Mouse (Mus musculus): ENCODE measurements around the gene Egfr. TPM values are rescaled to one million over a fixed set of nuclear protein-coding genes. Genes with fewer than 3 reads are reported as not detected.

Gene Egfr
- not detected in 2 replicates for polyA plus RNA-seq (2012; ENCODE audit: insufficient read depth, insufficient read length, low replicate concordance, missing spikeins)

DNA sequence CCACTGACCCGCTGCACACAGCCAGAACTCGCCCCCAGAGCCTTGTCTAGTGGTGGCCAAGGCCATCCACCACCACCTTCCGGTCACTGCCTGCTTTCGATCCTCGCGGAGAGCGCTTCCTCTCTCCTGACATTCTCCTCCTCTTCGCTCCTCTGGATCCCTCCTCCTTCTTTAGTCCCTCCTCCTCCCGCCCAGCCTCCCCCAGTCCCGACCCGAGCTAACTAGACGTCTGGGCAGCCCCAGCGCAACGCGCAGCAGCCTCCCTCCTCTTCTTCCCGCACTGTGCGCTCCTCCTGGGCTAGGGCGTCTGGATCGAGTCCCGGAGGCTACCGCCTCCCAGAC, at the start of gene Egfr:
Egfr (plus strand) TSS at position 197 of the 342 bp plus-strand sequence.
- 4% methylated on average over 21 of the region's 21 CpGs for WGBS
- Histone ChIP-seq H3K4me3 (ENCODE audit: insufficient read depth, low read depth, low read length) (peak within 1 kb of the TSS; percentile 59), H3K4me1 (ENCODE audit: control insufficient read depth, insufficient read depth, low read length) (peaks cover 16% of the 10 kb centered on the region), H3K27ac (ENCODE audit: insufficient read depth, low read depth, low read length) (no peak within 1 kb of the TSS)
- 0 out of 2 replicates have a peak, but pooled peaks have one; percentile 14 for TF ChIP-seq POLR2A (IDR thresholded peaks at IDR 0.05; ENCODE audit: insufficient read depth, low read depth, low read length)
- no peak for TF ChIP-seq CTCF (IDR thresholded peaks at IDR 0.05; ENCODE audit: insufficient read depth, low read depth, low read length)

DNA sequence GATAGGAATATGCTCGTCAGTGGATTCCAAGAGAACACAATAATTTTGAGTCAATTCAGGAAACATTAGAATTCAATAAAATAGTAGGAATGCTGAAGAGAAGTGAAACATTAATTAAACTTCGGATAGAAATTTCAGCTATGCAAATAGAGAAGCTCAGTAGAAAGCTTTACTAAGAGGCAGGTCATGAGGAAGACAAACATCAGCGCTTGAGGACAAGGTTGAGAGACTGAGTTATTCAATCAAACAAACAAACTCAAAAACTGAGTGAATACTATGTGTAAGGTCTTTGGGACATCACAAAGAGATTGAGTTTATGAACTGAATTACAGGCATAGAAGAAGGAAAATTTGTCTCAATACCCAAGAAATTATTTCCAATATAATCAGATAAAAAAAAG, 48.8 kb upstream of the Egfr start:
- H3K4me1 ChIP-seq (ENCODE audit: control insufficient read depth, insufficient read depth, low read length): no peaks in the 10 kb centered on the region
- 94% methylated on average over 3 of the region's 3 CpGs for WGBS
- H3K4me3 ChIP-seq (ENCODE audit: insufficient read depth, low read depth, low read length): no peak overlapping the region
- H3K27ac ChIP-seq (ENCODE audit: insufficient read depth, low read depth, low read length): no peak overlapping the region
- TF ChIP-seq CTCF (IDR thresholded peaks at IDR 0.05; ENCODE audit: insufficient read depth, low read depth, low read length): no peak
- TF ChIP-seq POLR2A (IDR thresholded peaks at IDR 0.05; ENCODE audit: insufficient read depth, low read depth, low read length): no peak

DNA sequence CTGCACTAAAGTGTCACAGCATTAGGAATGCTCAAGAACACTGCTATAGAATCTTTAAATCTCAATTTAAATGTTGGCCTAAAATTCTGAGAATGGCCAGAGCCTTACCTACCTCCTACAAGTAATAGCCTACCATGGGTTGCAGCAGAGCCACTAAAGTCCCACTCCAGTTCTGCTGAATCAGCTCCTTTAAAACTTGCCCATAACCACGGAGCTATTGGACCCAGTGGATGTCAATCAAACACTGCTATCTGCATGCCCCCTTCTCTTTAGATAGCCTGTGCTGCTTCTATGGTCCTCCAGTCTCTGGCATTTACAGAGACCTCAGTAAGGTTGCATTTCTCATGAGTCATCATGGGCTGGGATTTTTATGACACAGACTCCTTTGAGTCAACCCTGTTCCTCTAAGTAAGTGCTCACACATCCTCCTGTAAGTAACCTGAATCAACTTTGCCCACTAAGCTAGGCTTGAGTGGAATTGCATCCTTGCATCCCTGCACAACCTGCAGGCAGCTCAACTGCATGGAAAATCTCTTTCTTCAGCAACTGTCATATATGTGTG, 16.8 kb upstream of the Egfr start:
- TF ChIP-seq POLR2A (IDR thresholded peaks at IDR 0.05; ENCODE audit: insufficient read depth, low read depth, low read length) (no peak), CTCF (IDR thresholded peaks at IDR 0.05; ENCODE audit: insufficient read depth, low read depth, low read length) (no peak)
- Histone ChIP-seq H3K4me3 (ENCODE audit: insufficient read depth, low read depth, low read length) (no peak overlapping the region), H3K27ac (ENCODE audit: insufficient read depth, low read depth, low read length) (no peak overlapping the region), H3K4me1 (ENCODE audit: control insufficient read depth, insufficient read depth, low read length) (no peaks in the 10 kb centered on the region)
- WGBS: 58% methylated on average over 1 of the region's 1 CpGs

DNA sequence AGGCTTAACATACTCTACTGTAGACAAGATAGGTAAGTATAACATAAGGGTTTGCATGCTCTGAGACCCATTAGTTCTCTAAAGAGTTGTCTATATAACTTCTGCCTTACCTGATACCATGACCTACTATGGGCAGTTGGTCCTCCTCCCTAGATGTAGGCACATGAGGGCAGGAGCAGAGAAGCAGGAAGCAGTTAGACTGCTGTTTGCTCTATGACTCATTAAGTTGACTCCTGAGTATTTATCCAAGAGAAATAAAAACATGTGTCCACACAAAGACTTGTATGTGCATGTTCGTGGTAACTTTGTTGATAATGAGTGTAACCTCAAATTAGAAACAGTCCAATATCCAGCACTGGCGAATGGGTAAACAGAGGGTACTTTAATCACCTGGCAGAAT, 14.7 kb upstream of the Egfr start:
- 87% methylated on average over 2 of the region's 2 CpGs for WGBS
- no peaks in the 10 kb centered on the region for H3K4me1 ChIP-seq (ENCODE audit: control insufficient read depth, insufficient read depth, low read length)
- no peak overlapping the region for H3K4me3 ChIP-seq (ENCODE audit: insufficient read depth, low read depth, low read length)
- H3K27ac ChIP-seq (ENCODE audit: insufficient read depth, low read depth, low read length): no peak overlapping the region
- TF ChIP-seq POLR2A (IDR thresholded peaks at IDR 0.05; ENCODE audit: insufficient read depth, low read depth, low read length): no peak
- TF ChIP-seq CTCF (IDR thresholded peaks at IDR 0.05; ENCODE audit: insufficient read depth, low read depth, low read length): no peak

DNA sequence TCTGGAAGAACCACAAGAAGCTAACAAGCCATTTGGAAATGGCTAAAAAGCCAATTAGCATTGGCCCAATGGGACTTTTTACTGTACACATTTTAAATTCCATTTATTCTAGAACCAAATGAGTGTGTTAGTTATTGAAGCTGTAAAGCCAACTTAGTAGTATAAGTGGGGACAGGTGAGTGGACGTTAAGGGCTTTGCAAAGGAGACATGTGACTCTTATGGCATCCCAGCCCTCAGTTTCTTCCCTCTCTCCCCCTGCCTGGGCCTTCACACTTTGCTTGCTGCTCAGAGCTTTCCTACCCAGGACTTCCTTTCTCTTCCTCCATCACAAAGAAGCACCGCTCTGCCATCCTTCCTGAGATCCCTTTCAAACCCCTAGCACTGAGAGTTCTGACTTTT, 13.3 kb upstream of the Egfr start:
- no peak for TF ChIP-seq CTCF (IDR thresholded peaks at IDR 0.05; ENCODE audit: insufficient read depth, low read depth, low read length)
- no peak for TF ChIP-seq POLR2A (IDR thresholded peaks at IDR 0.05; ENCODE audit: insufficient read depth, low read depth, low read length)
- Histone ChIP-seq H3K27ac (ENCODE audit: insufficient read depth, low read depth, low read length) (no peak overlapping the region), H3K4me3 (ENCODE audit: insufficient read depth, low read depth, low read length) (no peak overlapping the region), H3K4me1 (ENCODE audit: control insufficient read depth, insufficient read depth, low read length) (no peaks in the 10 kb centered on the region)
- 89% methylated on average over 2 of the region's 2 CpGs for WGBS

DNA sequence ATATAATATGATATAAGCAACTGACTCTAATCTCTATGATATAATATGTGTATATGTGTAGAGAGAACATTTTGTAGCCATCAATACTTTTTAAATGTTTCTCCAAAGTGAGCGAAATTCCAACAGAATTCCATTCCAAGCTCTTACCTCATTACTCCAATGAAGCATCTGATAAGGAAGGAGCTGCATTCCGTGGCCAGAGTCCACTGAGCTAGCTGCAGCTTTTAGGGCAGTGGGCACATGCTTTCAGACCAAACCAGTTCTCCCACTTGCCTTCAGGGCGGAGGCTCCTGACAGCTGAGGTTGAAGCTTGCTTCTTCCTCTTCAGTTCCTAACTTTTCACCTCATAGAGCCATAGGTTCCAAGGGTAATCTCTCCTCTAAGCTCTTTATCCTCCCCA, 12.8 kb upstream of the Egfr start:
- Histone ChIP-seq H3K27ac (ENCODE audit: insufficient read depth, low read depth, low read length) (no peak overlapping the region), H3K4me3 (ENCODE audit: insufficient read depth, low read depth, low read length) (no peak overlapping the region), H3K4me1 (ENCODE audit: control insufficient read depth, insufficient read depth, low read length) (no peaks in the 10 kb centered on the region)
- WGBS: 86% methylated on average over 3 of the region's 3 CpGs
- TF ChIP-seq POLR2A (IDR thresholded peaks at IDR 0.05; ENCODE audit: insufficient read depth, low read depth, low read length) (no peak), CTCF (IDR thresholded peaks at IDR 0.05; ENCODE audit: insufficient read depth, low read depth, low read length) (no peak)

DNA sequence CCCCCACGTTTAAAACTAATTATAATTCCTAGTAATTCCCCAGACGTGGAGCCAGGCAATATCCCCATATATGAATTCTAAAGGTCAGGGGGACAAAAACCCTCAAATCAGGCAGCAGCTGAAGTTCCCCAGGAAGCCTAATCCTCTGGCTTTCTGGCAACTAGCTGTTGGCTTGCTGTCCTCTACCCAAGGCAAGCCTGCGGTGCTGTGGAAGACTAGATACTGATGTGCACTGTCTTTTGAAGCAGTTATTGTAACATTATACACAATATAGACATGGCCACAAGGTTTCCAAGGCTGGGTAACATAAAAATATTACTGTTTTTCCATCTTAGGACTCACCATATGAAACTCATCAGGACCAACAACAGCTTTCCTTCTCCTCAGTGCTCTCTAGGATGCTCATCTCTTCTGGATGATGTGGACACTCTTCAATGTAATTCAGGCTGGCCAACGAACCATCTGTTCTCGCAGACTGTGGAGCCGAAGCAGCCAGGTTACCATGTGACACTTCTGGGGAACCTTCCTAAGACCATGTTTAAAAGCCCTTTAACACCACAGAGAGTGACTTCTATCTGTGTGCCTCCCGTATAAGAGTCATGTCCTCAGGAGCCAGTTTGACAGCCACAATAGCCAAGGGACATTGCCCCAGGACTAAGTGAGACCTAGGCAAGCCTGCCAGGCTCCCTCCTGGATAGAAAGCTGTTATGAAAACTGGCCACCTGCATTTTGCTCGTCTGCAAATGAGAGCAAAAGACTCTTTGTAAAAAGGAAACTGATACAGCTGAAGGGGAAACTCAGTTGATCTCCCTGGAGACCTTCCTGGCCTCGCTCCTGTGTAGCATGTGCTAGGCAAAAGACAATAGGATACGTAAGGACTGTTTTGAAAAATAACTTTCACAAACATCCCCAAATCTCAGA, 11.1 kb upstream of the Egfr start:
- 72% methylated on average over 10 of the region's 10 CpGs for WGBS
- H3K4me3 ChIP-seq (ENCODE audit: insufficient read depth, low read depth, low read length): no peak overlapping the region
- no peaks in the 10 kb centered on the region for H3K4me1 ChIP-seq (ENCODE audit: control insufficient read depth, insufficient read depth, low read length)
- TF ChIP-seq CTCF (IDR thresholded peaks at IDR 0.05; ENCODE audit: insufficient read depth, low read depth, low read length): no peak
- TF ChIP-seq POLR2A (IDR thresholded peaks at IDR 0.05; ENCODE audit: insufficient read depth, low read depth, low read length): no peak
- no peak overlapping the region for H3K27ac ChIP-seq (ENCODE audit: insufficient read depth, low read depth, low read length)

DNA sequence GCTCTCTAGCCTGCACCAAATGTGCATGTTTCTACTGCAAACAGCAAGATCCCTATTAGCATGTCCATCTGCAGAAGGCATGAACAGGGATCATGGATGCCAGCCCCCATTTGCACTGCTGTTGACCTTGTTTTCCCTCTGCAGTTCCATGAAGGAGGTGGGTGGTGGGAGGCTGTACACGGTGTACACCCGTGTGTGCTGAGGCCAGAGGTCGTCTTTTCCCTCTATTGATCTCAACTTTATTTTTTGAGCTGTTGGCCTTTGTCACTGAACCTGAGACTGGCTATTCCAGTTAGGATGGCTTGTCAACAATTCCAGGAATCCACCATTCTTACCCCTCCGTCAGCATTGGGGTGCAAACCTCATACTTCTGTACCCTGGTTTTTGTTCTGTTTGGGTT, 9.8 kb upstream of the Egfr start:
- H3K4me3 ChIP-seq (ENCODE audit: insufficient read depth, low read depth, low read length): no peak overlapping the region
- no peaks in the 10 kb centered on the region for H3K4me1 ChIP-seq (ENCODE audit: control insufficient read depth, insufficient read depth, low read length)
- WGBS: 86% methylated on average over 4 of the region's 4 CpGs
- no peak overlapping the region for H3K27ac ChIP-seq (ENCODE audit: insufficient read depth, low read depth, low read length)
- no peak for TF ChIP-seq POLR2A (IDR thresholded peaks at IDR 0.05; ENCODE audit: insufficient read depth, low read depth, low read length)
- TF ChIP-seq CTCF (IDR thresholded peaks at IDR 0.05; ENCODE audit: insufficient read depth, low read depth, low read length): no peak

DNA sequence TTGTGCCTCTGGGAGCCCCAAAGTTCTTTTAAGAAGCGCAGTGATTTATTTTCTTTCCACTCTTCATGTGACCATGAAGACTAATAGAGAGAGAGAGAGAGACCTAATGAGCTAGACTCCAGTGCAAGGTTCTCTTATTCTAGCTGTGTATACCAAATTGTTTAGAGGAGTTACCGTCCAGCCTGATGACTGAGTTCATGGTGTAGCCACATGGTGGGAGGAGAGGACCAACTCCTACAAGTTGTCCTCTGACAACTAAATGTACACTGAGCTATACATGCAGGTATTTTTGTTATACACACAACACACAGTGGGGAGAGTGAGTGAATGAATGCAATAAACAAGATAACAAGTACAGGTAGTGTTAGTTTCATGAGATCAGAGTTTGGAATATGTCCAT, 9.2 kb upstream of the Egfr start:
- H3K27ac ChIP-seq (ENCODE audit: insufficient read depth, low read depth, low read length): no peak overlapping the region
- H3K4me1 ChIP-seq (ENCODE audit: control insufficient read depth, insufficient read depth, low read length): no peaks in the 10 kb centered on the region
- TF ChIP-seq POLR2A (IDR thresholded peaks at IDR 0.05; ENCODE audit: insufficient read depth, low read depth, low read length) (no peak), CTCF (IDR thresholded peaks at IDR 0.05; ENCODE audit: insufficient read depth, low read depth, low read length) (no peak)
- no peak overlapping the region for H3K4me3 ChIP-seq (ENCODE audit: insufficient read depth, low read depth, low read length)
- 88% methylated on average over 2 of the region's 2 CpGs for WGBS

Measured in olfactory bulb, adult 2 months (tissue).